Mouse (Mus musculus) bone marrow macrophage, adult 2 months (primary cell): ENCODE results near the gene AC124108.1.

ENCODE experiments used
- CTCF ChIP-seq: IDR thresholded peaks from 2 replicates; pipeline ENCODE4 v1.5.1; 2012; ENCODE audit warnings: low read depth, mild to moderate bottlenecking, low read length, moderate library complexity
- POLR2A ChIP-seq: IDR thresholded peaks from 2 replicates; pipeline ENCODE4 v1.6.1; 2012; ENCODE audit warnings: mild to moderate bottlenecking, low read depth, low read length, borderline replicate concordance

DNA sequence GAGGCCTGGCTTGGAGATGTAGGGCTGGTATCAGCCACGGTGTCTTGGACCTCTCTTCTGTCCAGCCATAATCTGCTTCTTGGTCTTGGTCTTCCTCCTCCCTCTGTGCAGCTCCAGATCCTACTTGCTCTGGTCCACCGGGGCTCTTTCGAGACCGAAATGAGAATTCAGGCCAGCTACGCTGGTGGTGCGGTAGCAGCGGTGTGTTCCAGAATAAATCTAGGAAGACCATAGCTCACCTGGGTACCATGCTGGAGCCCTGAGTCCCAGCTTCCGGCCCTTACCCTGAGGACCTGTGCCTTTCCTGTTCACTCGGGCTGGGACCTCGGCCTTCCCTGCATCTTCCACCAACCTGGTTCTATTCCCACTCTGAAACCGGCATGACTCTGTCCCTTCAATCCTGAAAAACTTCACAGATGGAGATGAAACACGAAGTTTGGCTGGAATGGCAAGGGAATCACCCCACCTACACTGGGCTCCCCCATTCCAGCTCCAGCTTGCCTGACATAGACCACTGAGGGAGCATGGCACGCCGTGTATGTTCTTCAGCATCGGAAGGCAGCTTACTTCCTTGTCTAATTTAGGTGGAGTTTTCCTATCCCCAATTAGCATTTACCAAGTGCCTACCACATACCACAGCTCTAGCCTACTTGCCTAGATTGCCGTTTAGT lies 7.3 kb downstream of the AC124108.1 start:
- TF ChIP-seq CTCF (no peak), POLR2A (no peak)
